Mouse (Mus musculus): ENCODE measurements around the gene Mfsd12. TPM values are rescaled to one million over a fixed set of nuclear protein-coding genes. Genes with fewer than 3 reads are reported as not detected.

Mfsd12 gene
- total and polyA plus RNA-seq, 3 experiments, result 5.2 to 9.5 (median 7.4) TPM

- Histone ChIP-seq H3K79me2 (replicated peaks; ENCODE audit: control insufficient read depth, extremely low read depth, insufficient read depth, poor library complexity, severe bottlenecking) (no peaks in the 10 kb centered on the region), H3K9ac (ENCODE audit: insufficient read depth, low read depth) (no peak overlapping the region), H3K27ac (ENCODE audit: insufficient read depth, low read depth) (no peak overlapping the region), H3K27me3 (replicated peaks) (no peaks in the 10 kb centered on the region), H3K36me3 (replicated peaks in 1 of 2; ENCODE audit: control insufficient read depth in 1 of 2, insufficient read depth in 1 of 2, low read length in 1 of 2) (peaks cover 29 to 50% of the 10 kb centered on the region in 2 experiments), H3K4me2 (ENCODE audit: insufficient read depth, low read depth, poor library complexity, severe bottlenecking) (no peak overlapping the region), H3K4me1 (ENCODE audit: control insufficient read depth in 1 of 2, insufficient read depth in 2 of 2) (no peaks in the 10 kb centered on the region), H3K9me3 (replicated peaks; ENCODE audit: low read length) (no peaks in the 10 kb centered on the region), H3K4me3 (replicated peaks in 1 of 3; ENCODE audit: low read depth in 2 of 3, low read length in 2 of 3, poor library complexity in 1 of 3) (no peak overlapping the region)
- dilution Hi-C loops (cut with MboI; ENCODE audit: extremely low pct_ligation_motif_present, extremely low pct_unique_long_range_greater_than_20kb, low sequenced_read_pairs), result no loop called here
- peak; percentile 69 for DNase-seq (ENCODE audit: extremely low read depth)
- TF ChIP-seq USF1 (IDR thresholded peaks at IDR 0.05; ENCODE audit: low read depth, low read length) (no peak), IRF4 (IDR thresholded peaks at IDR 0.05; ENCODE audit: low read depth, low read length) (peak; percentile 14; the same call in 1 of the 2 replicates), CTCF (conservative IDR thresholded peaks at IDR 0.05 in 1 of 2, IDR thresholded peaks at IDR 0.05 in 1 of 2; ENCODE audit: low read depth in 2 of 2, low read length in 2 of 2) (peak; percentile 91 to 99), ZMIZ1 (IDR thresholded peaks at IDR 0.05; ENCODE audit: low read depth, low read length) (no peak), ZC3H11A (IDR thresholded peaks at IDR 0.05; ENCODE audit: low read depth, low read length) (peak; percentile 15; the same call in 1 of the 2 replicates), RAD21 (IDR thresholded peaks at IDR 0.05; ENCODE audit: low read depth, low read length) (peak; percentile 81), SMC3 (IDR thresholded peaks at IDR 0.05; ENCODE audit: low read depth, low read length) (peak; percentile 97), ELF1 (IDR thresholded peaks at IDR 0.05; ENCODE audit: low read depth, low read length) (no peak), ETS1 (conservative IDR thresholded peaks at IDR 0.05; ENCODE audit: low read depth, low read length) (no peak), MYC (IDR thresholded peaks at IDR 0.05; ENCODE audit: low read depth, low read length) (no peak), POLR2AphosphoS2 (IDR thresholded peaks at IDR 0.05; ENCODE audit: low read depth, low read length) (no peak), NRF1 (IDR thresholded peaks at IDR 0.05; ENCODE audit: low read depth, low read length) (no peak)
- in situ Hi-C loops (cut with MboI; ENCODE audit: low pct_ligation_motif_present, low pct_unique_long_range_greater_than_20kb, low sequenced_read_pairs), result no loop called here
These were observed 37.8 kb downstream of the Mfsd12 start for GRCm38 (mm10) chr10:81395127-81395526.

GRCm38 (mm10) chr10:81395865-81396264 is 38.6 kb downstream of the Mfsd12 start:
- no peak for TF ChIP-seq NELFE (IDR thresholded peaks at IDR 0.05; ENCODE audit: low read depth, low read length)
- TF ChIP-seq TCF12 (IDR thresholded peaks at IDR 0.05; ENCODE audit: low read depth, low read length), result no peak
- no peak for TF ChIP-seq MXI1 (IDR thresholded peaks at IDR 0.05; ENCODE audit: low read depth, low read length)
- TF ChIP-seq PAX5 (IDR thresholded peaks at IDR 0.05; ENCODE audit: low read length), result no peak
- no peak for TF ChIP-seq RCOR1 (conservative IDR thresholded peaks at IDR 0.05; ENCODE audit: low read depth, low read length)
- TF ChIP-seq USF2 (conservative IDR thresholded peaks at IDR 0.05; ENCODE audit: low read depth, low read length), result no peak
- no peak for TF ChIP-seq MAZ (IDR thresholded peaks at IDR 0.05; ENCODE audit: low read depth, low read length)
- no peak for TF ChIP-seq GABPA (IDR thresholded peaks at IDR 0.05; ENCODE audit: insufficient replicate concordance, low read depth, low read length)
- TF ChIP-seq MAFK (IDR thresholded peaks at IDR 0.05; ENCODE audit: insufficient replicate concordance, low read length), result no peak
- no peak for TF ChIP-seq JUND (conservative IDR thresholded peaks at IDR 0.05; ENCODE audit: low read depth, low read length)
- no peak for TF ChIP-seq ETS1 (conservative IDR thresholded peaks at IDR 0.05; ENCODE audit: low read depth, low read length)
- TF ChIP-seq USF1 (IDR thresholded peaks at IDR 0.05; ENCODE audit: low read depth, low read length), result no peak
- no peak for TF ChIP-seq JUN (IDR thresholded peaks at IDR 0.05; ENCODE audit: insufficient read depth, low read depth, low read length)
- dilution Hi-C loops (cut with MboI; ENCODE audit: extremely low pct_ligation_motif_present, extremely low pct_unique_long_range_greater_than_20kb, low sequenced_read_pairs) (no loop called here), in situ Hi-C loops (cut with MboI; ENCODE audit: low pct_ligation_motif_present, low pct_unique_long_range_greater_than_20kb, low sequenced_read_pairs) (no loop called here)
- H3K9me3 ChIP-seq (replicated peaks; ENCODE audit: low read length), result no peaks in the 10 kb centered on the region
- peaks cover 28 to 50% of the 10 kb centered on the region in 2 experiments for H3K36me3 ChIP-seq (replicated peaks in 1 of 2; ENCODE audit: control insufficient read depth in 1 of 2, insufficient read depth in 1 of 2, low read length in 1 of 2)
- no peak for DNase-seq (ENCODE audit: extremely low read depth)
- H3K9ac ChIP-seq (ENCODE audit: insufficient read depth, low read depth), result no peak overlapping the region
- H3K27me3 ChIP-seq (replicated peaks), result no peaks in the 10 kb centered on the region
- no peak overlapping the region for H3K27ac ChIP-seq (ENCODE audit: insufficient read depth, low read depth)
- no peak overlapping the region for H3K4me2 ChIP-seq (ENCODE audit: insufficient read depth, low read depth, poor library complexity, severe bottlenecking)
- no peaks in the 10 kb centered on the region for H3K79me2 ChIP-seq (replicated peaks; ENCODE audit: control insufficient read depth, extremely low read depth, insufficient read depth, poor library complexity, severe bottlenecking)
- no peaks in the 10 kb centered on the region for H3K4me1 ChIP-seq (ENCODE audit: control insufficient read depth in 1 of 2, insufficient read depth in 2 of 2)
- H3K4me3 ChIP-seq (replicated peaks in 1 of 3; ENCODE audit: low read depth in 2 of 3, low read length in 2 of 3, poor library complexity in 1 of 3), result no peak overlapping the region
